8 mouse cellular contexts compared by ENCODE assay signal in genomic region chr2:64043099-64043498, GRCm38 (mm10). TPM values are rescaled to one million over a fixed set of nuclear protein-coding genes. Genes with fewer than 3 reads are reported as not detected.
DNase-seq lines count a peak whose midpoint lies in the region; ATAC-seq lines count a peak whose summit lies in the region.

No protein-coding gene starts in this region.

- no peak overlapping the region for H3K4me2 ChIP-seq in heart, embryonic 12.5 days

- no peak for ATAC-seq in heart, embryonic 12.5 days (ENCODE audit: insufficient number of reproducible peaks, low FRiP score)
- no peak for ATAC-seq in inflammation-experienced regulatory T-cells, adult 6 months
- no peak for ATAC-seq in granulocyte monocyte progenitor cell, adult 5-6 weeks (replicated peaks; ENCODE audit: poor library complexity, severe bottlenecking)

- no peak overlapping the region for H3K27ac ChIP-seq in heart, embryonic 12.5 days (ENCODE audit: poor library complexity, severe bottlenecking)

- H3K9me3 ChIP-seq in heart, embryonic 12.5 days (replicated peaks), result no peaks in the 10 kb centered on the region

- H3K9ac ChIP-seq in heart, embryonic 12.5 days, result no peak overlapping the region

- H3K36me3 ChIP-seq in heart, embryonic 12.5 days, result no peaks in the 10 kb centered on the region

- H3K4me1 ChIP-seq in heart, embryonic 12.5 days (replicated peaks), result peaks cover 17% of the 10 kb centered on the region

- H3K4me3 ChIP-seq in heart, embryonic 12.5 days, result no peak overlapping the region

- peak; percentile 63 to 71 for DNase-seq in heart, adult 18-20 months
- peak; percentile 29 for DNase-seq in adipocyte (ENCODE audit: low spot score)
- DNase-seq in fibroblast of lung, adult 2 months (ENCODE audit: low read depth), result peak; percentile 40
- DNase-seq in kidney, postnatal 14 days, result peak; percentile 70
- peak; percentile 79 for DNase-seq in lung, postnatal 36 days

- WGBS in heart, embryonic 12.5 days, result 61% methylated on average over 3 of the region's 3 CpGs

- H3K27me3 ChIP-seq in heart, embryonic 12.5 days (replicated peaks), result no peaks in the 10 kb centered on the region

RNA-seq across cellular contexts. Expression of gene Fign, which starts 54.7 kb away (rescaled TPM):
- total RNA-seq in heart, adult 18-20 months (2021), result 1 to 10 TPM; 6.3 to 9.1 TPM
- 13.4 and 13.6 TPM in 2 replicates for polyA plus RNA-seq in heart, embryonic 12.5 days (2016; fragmentation: Nextera tagmentation; extraction: Ambion mirVana)
- under 1 TPM in 1 of 3 experiments, not detected in 2; 0.09 TPM for polyA plus RNA-seq in inflammation-experienced regulatory T-cells, adult 6 months (2017; shearing (Covaris generic))
- total RNA-seq in granulocyte monocyte progenitor cell, adult 5-6 weeks (2014; fragmentation: Nextera tagmentation), result not detected in 2 replicates
- total RNA-seq in granulocyte monocyte progenitor cell, adult 5-6 weeks (2017), result not detected in 2 replicates

Comparison
In these comparisons a context has a peak if more than half of its experiments do, and no peak if none do; other contexts are left out.
1. DNase-seq: peak in every context shown above with its lines; median percentile 79 in lung, postnatal 36 days; 70 in kidney, postnatal 14 days; 67 in heart, adult 18-20 months; 40 in fibroblast of lung, adult 2 months; 29 in adipocyte.
2. RNA of gene Fign, which starts 54.7 kb away (total RNA-seq): 6.3 to 9.1 TPM in heart, adult 18-20 months; not detected in granulocyte monocyte progenitor cell, adult 5-6 weeks; every median in the first group is over 4 times any median in the second.